Mouse (Mus musculus) retina, adult 2 months (tissue): ENCODE measurements at regions not wholly inside any gene's neighbourhood (a gene's known extent, or its start where the extent isn't known, plus 50 kb on each side); places are given as distances from the start of the nearest gene placed in this dataset.

Experiments used
- DNase-seq: peaks from one replicate; pipeline ENCODE4 v3.0.0-alpha.2; 2012; ENCODE audit warnings: low read depth, low spot score

DNA sequence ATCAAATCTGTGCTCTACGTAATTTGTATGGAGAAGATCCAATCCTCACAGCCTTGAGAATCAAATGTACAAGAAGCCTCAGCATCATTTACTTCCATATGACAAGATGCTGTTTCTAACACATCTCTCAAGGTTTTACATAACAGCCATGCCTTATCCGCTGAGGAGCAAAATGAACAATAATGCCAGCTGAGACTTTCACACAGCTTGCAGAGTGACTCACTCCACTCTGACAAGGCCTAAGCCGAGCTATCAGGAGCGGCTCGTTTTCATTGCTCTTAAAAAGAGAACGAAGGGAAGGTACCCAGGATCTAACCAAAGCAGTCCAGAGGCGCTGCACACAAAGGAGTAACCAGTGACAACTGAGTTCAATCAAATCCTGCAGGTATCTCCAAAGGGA, 803.5 kb downstream of the Efna5 start:
- DNase-seq = no peak

DNA sequence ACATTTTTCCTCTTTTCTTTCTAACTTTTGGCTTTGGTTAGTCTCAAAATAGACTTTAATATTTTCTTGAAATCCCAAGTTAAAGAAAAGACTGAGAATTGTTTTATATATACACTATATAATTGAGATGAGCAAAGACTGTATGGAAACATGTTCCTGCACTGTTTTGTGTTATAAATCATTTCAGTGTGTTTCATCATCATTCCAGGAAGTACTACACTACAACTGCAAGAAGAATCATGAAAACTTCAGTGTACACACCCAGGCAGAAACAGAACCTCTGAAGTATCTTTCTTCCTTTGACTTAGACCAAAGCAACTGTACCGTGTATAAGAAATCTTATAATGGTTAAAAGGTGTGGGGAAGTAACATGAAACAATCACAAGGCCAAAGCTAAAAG, 816.2 kb downstream of the Efna5 start:
- no peak for DNase-seq

DNA sequence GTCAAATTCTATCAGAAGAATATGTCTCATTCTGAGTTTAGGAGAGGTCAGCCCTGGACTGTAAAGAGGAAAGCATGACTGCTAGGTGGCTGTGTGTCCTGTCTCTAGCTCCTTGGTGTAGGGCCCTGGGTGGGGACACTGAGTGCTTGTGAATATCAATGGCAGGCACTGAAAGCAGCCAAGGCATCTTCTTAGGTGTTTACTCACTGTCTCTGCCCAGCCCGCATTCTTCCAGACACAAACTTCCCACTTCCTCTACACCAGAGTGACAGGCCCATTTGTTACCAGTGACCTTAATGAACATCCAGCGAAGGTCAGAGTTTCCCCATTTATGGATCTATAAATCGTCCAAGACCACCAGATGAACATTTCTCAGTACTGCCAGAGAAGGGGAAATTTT, 823.1 kb downstream of the Efna5 start:
- DNase-seq = no peak

DNA sequence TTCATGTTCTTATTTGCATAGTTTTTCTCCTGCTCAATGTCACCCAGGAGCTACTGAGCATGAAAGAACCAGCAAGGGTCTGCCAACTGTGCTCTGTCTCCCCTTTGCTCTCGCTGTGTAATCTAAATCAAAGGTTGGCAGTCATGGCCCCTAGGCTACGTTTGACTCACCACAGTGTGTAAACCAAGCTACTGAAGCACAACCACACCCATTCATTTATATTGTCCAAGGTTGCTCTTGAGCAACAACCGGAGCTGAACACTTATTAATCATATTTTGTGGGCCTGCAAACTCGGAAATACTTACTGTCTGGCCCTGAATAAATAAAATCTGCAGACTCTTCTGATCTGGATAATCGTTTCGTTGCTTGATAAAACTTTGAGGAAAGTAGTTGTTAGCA, 826.3 kb downstream of the Efna5 start:
- DNase-seq = no peak

DNA sequence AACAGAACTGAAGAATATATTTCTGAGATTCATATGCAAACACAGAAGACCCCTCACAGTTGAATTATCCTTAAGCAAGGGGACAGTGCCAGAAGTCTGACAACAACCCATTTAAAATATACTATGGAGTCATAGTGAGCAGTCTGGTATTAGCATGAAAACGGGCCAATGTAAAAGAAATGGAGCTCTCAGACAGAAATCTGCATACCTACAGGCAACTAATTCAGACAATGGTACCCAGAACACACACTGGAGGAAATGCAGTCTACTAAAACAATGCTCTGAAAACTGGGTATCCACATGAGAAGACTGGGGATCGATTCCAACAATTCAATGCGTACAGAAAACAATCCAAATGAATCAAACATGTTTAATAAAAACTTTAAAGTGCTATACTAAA, 832.1 kb downstream of the Efna5 start:
- no peak for DNase-seq

DNA sequence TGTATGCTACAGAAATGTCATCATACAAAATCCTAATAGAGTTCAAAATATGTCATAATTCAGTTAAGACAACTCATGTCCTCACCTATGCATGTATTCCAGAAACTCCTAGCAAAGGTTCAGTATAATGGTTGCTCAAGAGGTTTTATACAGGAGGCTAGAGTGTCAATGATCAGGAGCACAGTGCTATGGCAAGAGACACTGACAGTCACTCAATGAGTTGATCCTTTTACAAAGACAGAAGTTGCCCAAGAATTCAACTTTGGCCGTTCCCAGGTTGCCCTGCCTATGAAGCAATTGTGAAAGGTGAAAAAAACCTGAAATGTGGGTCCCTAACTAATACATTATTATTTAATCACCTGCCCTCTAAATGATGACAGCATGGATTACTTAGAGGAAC, 850.5 kb downstream of the Efna5 start:
- DNase-seq = no peak
